Mouse (Mus musculus) E14TG2a.4 (cell line): ENCODE results near the gene Itga9.

Experiments
- CTCF ChIP-seq: conservative IDR thresholded peaks from 2 replicates; pipeline ENCODE4 v1.5.1; 2014; ENCODE audit warnings: low read length
- NANOG ChIP-seq: IDR thresholded peaks from 2 replicates; pipeline ENCODE4 v1.6.1; 2014; ENCODE audit warnings: borderline replicate concordance, low read length, mixed read lengths
- POU5F1 ChIP-seq: IDR thresholded peaks from 2 replicates; pipeline ENCODE4 v1.6.1; 2014; ENCODE audit warnings: low read length, borderline replicate concordance

DNA sequence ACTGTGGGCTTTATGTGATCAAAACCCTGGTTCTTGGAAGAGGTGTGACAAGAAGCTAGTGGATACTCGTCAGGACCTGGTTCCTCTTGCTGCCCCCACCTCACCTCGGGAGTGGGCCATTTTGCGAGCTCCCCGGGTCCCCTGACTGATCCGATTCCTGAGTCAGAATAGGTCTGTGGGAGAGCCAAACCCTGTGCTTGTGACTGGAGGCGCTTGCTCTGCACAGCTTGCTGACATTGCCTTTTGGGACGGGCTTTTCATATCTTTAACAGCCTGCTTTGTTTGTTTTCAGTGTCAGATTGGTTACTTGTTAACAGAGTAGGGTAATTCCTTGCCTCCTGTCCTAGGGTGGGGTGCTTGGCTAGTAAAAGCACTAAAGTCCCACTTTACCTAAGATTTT, 322.2 kb downstream of the Itga9 start:
- TF ChIP-seq CTCF (no peak), POU5F1 (no peak), NANOG (no peak)
